Mouse (Mus musculus): ENCODE data around the gene Ttyh2. TPM values are rescaled to one million over a fixed set of nuclear protein-coding genes. Genes with fewer than 3 reads are reported as not detected.

The Ttyh2 gene
- polyA plus RNA-seq, 1 experiment from 2014 or later, result 73.4 TPM

DNA sequence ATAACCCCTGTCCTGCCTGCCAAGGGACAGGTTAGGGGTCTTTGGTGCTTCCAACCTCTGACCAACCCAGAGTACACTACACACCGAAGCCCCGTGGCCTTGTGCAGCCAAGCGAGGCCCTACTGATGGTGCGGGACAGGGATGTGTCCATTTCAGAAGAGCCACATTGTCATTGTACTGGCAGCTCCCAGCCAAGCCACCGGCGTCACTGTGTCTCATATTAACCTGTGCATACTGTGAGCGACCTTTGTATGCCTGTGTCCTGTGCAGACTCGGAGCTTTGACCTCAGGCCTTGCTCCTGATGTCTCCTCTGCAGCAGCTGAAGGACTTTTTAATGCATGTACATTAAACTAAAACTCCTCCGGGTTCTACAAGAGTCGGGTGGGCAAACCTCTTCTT lies 45.3 kb downstream of the Ttyh2 start:
- 91% methylated on average over 10 of the region's 10 CpGs for WGBS
- H3K4me3 ChIP-seq (ENCODE audit: low read depth, low read length), result no peak overlapping the region
- H3K4me2 ChIP-seq (replicated peaks; ENCODE audit: low read depth), result no peak overlapping the region
- no peak for ATAC-seq
- peaks cover 6% of the 10 kb centered on the region; the same call in 1 of the 2 replicates for H3K36me3 ChIP-seq (ENCODE audit: control insufficient read depth, insufficient read depth)
- no peaks in the 10 kb centered on the region; the same call in 1 of the 2 replicates for H3K4me1 ChIP-seq (replicated peaks; ENCODE audit: control insufficient read depth, insufficient read depth, low read length)
- no peaks in the 10 kb centered on the region for H3K27me3 ChIP-seq (replicated peaks; ENCODE audit: control insufficient read depth, insufficient read depth, low read length)
- no peak overlapping the region for H3K27ac ChIP-seq (ENCODE audit: low read depth, low read length)
- TF ChIP-seq CTCF (IDR thresholded peaks at IDR 0.05; ENCODE audit: low read depth), result no peak
- H3K9me3 ChIP-seq (ENCODE audit: control insufficient read depth), result no peaks in the 10 kb centered on the region
- H3K9ac ChIP-seq (ENCODE audit: low read depth, low read length), result no peak overlapping the region

- Histone ChIP-seq H3K9ac (ENCODE audit: low read depth, low read length) (no peak overlapping the region), H3K36me3 (ENCODE audit: control insufficient read depth, insufficient read depth) (no peaks in the 10 kb centered on the region; the same call in 1 of the 2 replicates), H3K4me3 (ENCODE audit: low read depth, low read length) (no peak overlapping the region), H3K27me3 (replicated peaks; ENCODE audit: control insufficient read depth, insufficient read depth, low read length) (no peaks in the 10 kb centered on the region), H3K27ac (ENCODE audit: low read depth, low read length) (no peak overlapping the region), H3K4me2 (replicated peaks; ENCODE audit: low read depth) (no peak overlapping the region), H3K9me3 (ENCODE audit: control insufficient read depth) (no peaks in the 10 kb centered on the region), H3K4me1 (replicated peaks; ENCODE audit: control insufficient read depth, insufficient read depth, low read length) (peaks cover 2% of the 10 kb centered on the region; the same call in 1 of the 2 replicates)
- 71% methylated on average over 8 of the region's 8 CpGs for WGBS
- no peak for ATAC-seq
- no peak for TF ChIP-seq CTCF (IDR thresholded peaks at IDR 0.05; ENCODE audit: low read depth)
Measured at GRCm38 (mm10) chr11:114722438-114722837, 47.2 kb downstream of the Ttyh2 start.

GRCm38 (mm10) chr11:114723030-114723429 lies 47.8 kb downstream of the Ttyh2 start:
- no peak overlapping the region for H3K9ac ChIP-seq (ENCODE audit: low read depth, low read length)
- no peaks in the 10 kb centered on the region for H3K9me3 ChIP-seq (ENCODE audit: control insufficient read depth)
- TF ChIP-seq CTCF (IDR thresholded peaks at IDR 0.05; ENCODE audit: low read depth), result no peak
- no peaks in the 10 kb centered on the region; the same call in 1 of the 2 replicates for H3K27me3 ChIP-seq (replicated peaks; ENCODE audit: control insufficient read depth, insufficient read depth, low read length)
- 74% methylated on average over 13 of the region's 13 CpGs for WGBS
- ATAC-seq, result no peak
- no peak overlapping the region for H3K4me3 ChIP-seq (ENCODE audit: low read depth, low read length)
- H3K4me1 ChIP-seq (replicated peaks; ENCODE audit: control insufficient read depth, insufficient read depth, low read length), result peaks cover 3% of the 10 kb centered on the region; the same call in 1 of the 2 replicates
- H3K27ac ChIP-seq (ENCODE audit: low read depth, low read length), result no peak overlapping the region
- no peaks in the 10 kb centered on the region; the same call in 1 of the 2 replicates for H3K36me3 ChIP-seq (ENCODE audit: control insufficient read depth, insufficient read depth)
- H3K4me2 ChIP-seq (replicated peaks; ENCODE audit: low read depth), result no peak overlapping the region

DNA sequence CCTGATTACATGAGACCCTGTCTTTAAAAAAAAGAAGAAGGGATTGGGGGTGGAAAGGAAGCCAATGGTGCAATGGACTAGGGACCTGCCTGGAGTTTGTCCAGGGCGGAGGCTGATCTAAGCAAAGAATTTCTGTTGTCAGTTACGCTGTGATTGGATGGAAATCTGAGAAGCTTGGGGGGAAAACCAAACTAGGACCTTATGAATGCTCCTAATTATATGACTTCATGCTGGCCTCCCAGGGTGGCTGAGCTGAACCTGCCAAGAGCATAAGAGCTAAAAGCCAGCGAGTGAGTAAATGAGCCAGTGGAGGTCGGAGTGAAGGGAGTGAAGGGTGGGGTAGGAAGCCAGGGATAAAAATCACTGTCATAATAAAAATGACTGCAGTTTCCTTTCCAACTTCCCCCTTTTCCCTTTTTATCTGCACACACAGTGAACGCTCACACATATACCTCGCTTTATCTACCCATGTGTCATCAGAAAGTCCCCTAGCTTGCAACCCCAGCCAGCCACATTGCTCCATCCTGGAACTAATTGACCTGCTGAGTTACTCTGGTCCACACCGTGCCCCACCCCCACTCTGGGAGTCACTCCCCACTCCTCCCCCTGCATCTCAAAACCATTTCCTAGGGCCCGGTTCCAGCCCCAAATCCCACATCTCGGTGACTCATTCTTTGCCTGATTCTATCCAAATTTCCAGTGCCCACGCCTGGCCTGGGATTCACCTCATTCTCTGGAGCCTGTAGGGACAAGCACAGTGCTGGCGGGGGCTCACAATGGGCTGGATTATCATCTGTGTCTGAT lies 49.8 kb downstream of the Ttyh2 start:
- Histone ChIP-seq H3K9ac (ENCODE audit: low read depth, low read length) (no peak overlapping the region), H3K27me3 (replicated peaks; ENCODE audit: control insufficient read depth, insufficient read depth, low read length) (no peaks in the 10 kb centered on the region; the same call in 1 of the 2 replicates), H3K4me2 (replicated peaks; ENCODE audit: low read depth) (no peak overlapping the region), H3K9me3 (ENCODE audit: control insufficient read depth) (no peaks in the 10 kb centered on the region), H3K27ac (ENCODE audit: low read depth, low read length) (no peak overlapping the region), H3K4me1 (replicated peaks; ENCODE audit: control insufficient read depth, insufficient read depth, low read length) (peaks cover 3% of the 10 kb centered on the region; the same call in 1 of the 2 replicates), H3K4me3 (ENCODE audit: low read depth, low read length) (no peak overlapping the region), H3K36me3 (ENCODE audit: control insufficient read depth, insufficient read depth) (no peaks in the 10 kb centered on the region)
- 40% methylated on average over 11 of the region's 11 CpGs for WGBS
- TF ChIP-seq CTCF (IDR thresholded peaks at IDR 0.05; ENCODE audit: low read depth), result no peak
- no peak for ATAC-seq

GRCm38 (mm10) chr11:114726965-114727825 lies 52.0 kb downstream of the Ttyh2 start, which contains the start of gene Dnaic2:
TSS of gene Dnaic2 (plus strand) at chr11:114727408.
- Histone ChIP-seq H3K27me3 (replicated peaks; ENCODE audit: control insufficient read depth, insufficient read depth, low read length) (no peaks in the 10 kb centered on the region; the same call in 1 of the 2 replicates), H3K4me3 (ENCODE audit: low read depth, low read length) (peak within 1 kb of the TSS; percentile 28), H3K27ac (ENCODE audit: low read depth, low read length) (no peak within 1 kb of the TSS), H3K4me1 (replicated peaks; ENCODE audit: control insufficient read depth, insufficient read depth, low read length) (peaks cover 3% of the 10 kb centered on the region; the same call in 1 of the 2 replicates), H3K9me3 (ENCODE audit: control insufficient read depth) (no peaks in the 10 kb centered on the region), H3K4me2 (replicated peaks; ENCODE audit: low read depth) (peak within 1 kb of the TSS; percentile 66), H3K9ac (ENCODE audit: low read depth, low read length) (no peak within 1 kb of the TSS), H3K36me3 (ENCODE audit: control insufficient read depth, insufficient read depth) (no peaks in the 10 kb centered on the region)
- peak; percentile 32; the same call in 1 of the 2 replicates for ATAC-seq
- 12% methylated on average over 34 of the region's 34 CpGs for WGBS
- no peak for TF ChIP-seq CTCF (IDR thresholded peaks at IDR 0.05; ENCODE audit: low read depth)

- no peak overlapping the region for H3K9ac ChIP-seq (ENCODE audit: low read depth, low read length)
Measured at GRCm38 (mm10) chr11:114727826-114728186, 52.6 kb downstream of the Ttyh2 start.

More at GRCm38 (mm10) chr11:114727826-114728186, 52.6 kb downstream of the Ttyh2 start:
- WGBS, result 41% methylated on average over 5 of the region's 5 CpGs
- Histone ChIP-seq H3K4me2 (replicated peaks; ENCODE audit: low read depth) (peak overlapping the region; percentile 66), H3K36me3 (ENCODE audit: control insufficient read depth, insufficient read depth) (no peaks in the 10 kb centered on the region), H3K4me1 (replicated peaks; ENCODE audit: control insufficient read depth, insufficient read depth, low read length) (peaks cover 3% of the 10 kb centered on the region; the same call in 1 of the 2 replicates), H3K27me3 (replicated peaks; ENCODE audit: control insufficient read depth, insufficient read depth, low read length) (no peaks in the 10 kb centered on the region; the same call in 1 of the 2 replicates), H3K4me3 (ENCODE audit: low read depth, low read length) (0 out of 2 replicates have a peak overlapping the region, but pooled peaks have one; percentile 28), H3K9me3 (ENCODE audit: control insufficient read depth) (no peaks in the 10 kb centered on the region), H3K27ac (ENCODE audit: low read depth, low read length) (no peak overlapping the region)
- ATAC-seq, result no peak
- TF ChIP-seq CTCF (IDR thresholded peaks at IDR 0.05; ENCODE audit: low read depth), result no peak
